Mouse (Mus musculus) left cerebral cortex, adult 9 months (tissue): ENCODE results near the gene Gm10471.
"Not testable (repeated sequence)": the region's sequence is repeated elsewhere in the genome, so short reads cannot be mapped to it uniquely, and the experiment has no call there.

Experiments
- DNase-seq, 2 experiments: peaks; one replicate each; pipeline ENCODE4 v3.0.0; 2022; ENCODE audit warnings: low spot score in 2 of 2

Gene Gm10471

DNA sequence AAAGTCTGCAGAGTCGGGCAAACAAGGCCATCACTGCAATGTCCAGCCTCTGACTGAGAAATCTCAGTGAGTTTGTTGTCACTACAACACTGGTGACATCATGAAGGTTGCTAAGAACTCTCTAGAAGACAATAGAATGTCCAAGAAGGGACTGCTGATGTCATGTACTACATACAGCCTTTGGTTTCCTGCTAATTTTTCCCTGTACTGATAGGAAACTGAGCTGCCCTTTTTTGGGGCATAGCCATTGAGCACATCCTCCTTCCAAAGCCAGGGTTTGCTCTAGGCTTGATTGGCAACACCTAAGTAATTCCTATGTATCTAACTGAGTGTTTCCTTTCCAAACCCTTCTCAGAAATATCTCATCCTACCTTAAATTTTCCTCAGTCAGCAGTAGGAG lies at the start of gene Gm10471:
Gene Gm10471 (minus strand): TSS at position 101 of the 400 bp plus-strand sequence.
- DNase-seq: not testable (repeated sequence)

DNA sequence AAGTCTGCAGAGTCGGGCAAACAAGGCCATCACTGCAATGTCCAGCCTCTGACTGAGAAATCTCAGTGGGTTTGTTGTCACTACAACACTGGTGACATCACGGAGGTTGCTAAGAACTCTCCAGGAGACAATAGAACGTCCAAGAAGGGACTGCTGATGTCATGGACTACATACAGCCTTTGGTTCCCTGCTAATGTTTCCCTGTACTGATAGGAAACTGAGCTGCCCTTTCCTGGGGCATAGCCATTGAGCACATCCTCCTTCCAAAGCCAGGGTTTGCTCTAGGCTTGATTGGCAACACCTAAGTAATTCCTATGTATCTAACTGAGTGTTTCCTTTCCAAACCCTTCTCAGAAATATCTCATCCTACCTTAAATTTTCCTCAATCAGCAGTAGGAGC lies 32.2 kb upstream of the Gm10471 start, which contains the start of gene Gm10220:
Gene Gm10220 (minus strand): TSS at position 101 of the 400 bp plus-strand sequence.
- DNase-seq: not testable (repeated sequence)

DNA sequence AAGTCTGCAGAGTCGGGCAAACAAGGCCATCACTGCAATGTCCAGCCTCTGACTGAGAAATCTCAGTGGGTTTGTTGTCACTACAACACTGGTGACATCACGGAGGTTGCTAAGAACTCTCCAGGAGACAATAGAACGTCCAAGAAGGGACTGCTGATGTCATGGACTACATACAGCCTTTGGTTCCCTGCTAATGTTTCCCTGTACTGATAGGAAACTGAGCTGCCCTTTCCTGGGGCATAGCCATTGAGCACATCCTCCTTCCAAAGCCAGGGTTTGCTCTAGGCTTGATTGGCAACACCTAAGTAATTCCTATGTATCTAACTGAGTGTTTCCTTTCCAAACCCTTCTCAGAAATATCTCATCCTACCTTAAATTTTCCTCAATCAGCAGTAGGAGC lies 16.2 kb upstream of the Gm10471 start, which contains the start of gene 5031410I06Rik:
Gene 5031410I06Rik (minus strand): TSS at position 101 of the 400 bp plus-strand sequence.
- DNase-seq: not testable (repeated sequence)

DNA sequence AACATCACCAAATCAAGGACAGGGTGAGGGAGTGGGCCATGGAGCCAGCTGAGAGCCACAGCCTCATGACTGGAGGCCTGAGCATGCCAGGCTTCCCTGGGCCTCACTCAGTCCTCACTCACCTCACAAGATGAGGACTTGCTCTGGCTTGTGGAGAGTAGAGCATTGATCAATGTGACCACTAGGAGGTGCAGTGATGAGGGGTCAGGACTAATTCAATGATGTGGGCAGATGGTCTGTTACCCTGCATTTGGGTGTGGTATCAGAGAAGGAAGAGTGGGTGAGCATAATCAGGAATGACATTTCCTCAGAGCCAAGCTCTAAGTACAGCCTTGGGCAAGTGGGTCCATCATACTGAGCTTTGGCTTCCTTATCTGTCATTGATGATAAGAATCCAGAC lies 10.1 kb downstream of the Gm10471 start:
- DNase-seq: not testable (repeated sequence)

DNA sequence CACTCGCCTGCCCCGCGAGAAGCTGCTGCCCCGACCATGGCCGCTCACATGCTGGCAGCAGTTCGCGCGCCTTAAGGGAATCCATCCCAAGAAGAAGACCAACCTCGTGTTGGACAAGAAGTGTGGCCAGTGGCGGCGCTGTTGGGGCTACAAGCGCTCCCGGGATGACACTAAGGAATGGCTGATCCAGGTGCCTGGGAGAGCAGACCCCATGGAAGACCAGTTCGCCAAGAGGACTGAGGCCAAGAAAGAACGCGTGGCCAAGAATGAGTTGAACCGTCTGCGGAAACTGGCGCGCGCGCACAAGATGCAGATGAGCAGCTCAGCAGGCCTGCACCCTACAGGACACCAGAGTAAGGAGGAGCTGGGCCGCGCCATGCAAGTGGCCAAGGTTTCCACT lies 18.4 kb downstream of the Gm10471 start:
- DNase-seq: no peak

DNA sequence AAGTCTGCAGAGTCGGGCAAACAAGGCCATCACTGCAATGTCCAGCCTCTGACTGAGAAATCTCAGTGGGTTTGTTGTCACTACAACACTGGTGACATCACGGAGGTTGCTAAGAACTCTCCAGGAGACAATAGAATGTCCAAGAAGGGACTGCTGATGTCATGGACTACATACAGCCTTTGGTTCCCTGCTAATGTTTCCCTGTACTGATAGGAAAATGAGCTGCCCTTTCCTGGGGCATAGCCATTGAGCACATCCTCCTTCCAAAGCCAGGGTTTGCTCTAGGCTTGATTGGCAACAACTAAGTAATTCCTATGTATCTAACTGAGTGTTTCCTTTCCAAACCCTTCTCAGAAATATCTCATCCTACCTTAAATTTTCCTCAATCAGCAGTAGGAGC lies 30.6 kb downstream of the Gm10471 start, which contains the start of gene Gm7347:
Gene Gm7347 (minus strand): TSS at position 101 of the 400 bp plus-strand sequence.
- DNase-seq: not testable (repeated sequence)

DNA sequence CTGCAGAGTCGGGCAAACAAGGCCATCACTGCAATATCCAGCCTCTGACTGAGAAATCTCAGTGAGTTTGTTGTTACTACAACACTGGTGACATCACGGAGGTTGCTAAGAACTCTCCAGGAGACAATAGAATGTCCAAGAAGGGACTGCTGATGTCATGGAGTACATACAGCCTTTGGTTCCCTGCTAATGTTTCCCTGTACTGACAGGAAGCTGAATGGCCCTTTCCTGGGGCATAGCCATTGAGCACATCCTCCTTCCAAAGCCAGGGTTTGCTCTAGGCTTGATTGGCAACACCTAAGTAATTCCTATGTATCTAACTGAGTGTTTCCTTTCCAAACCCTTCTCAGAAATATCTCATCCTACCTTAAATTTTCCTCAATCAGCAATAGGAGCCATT lies 49.6 kb downstream of the Gm10471 start, which contains the start of gene Speer4a:
Gene Speer4a (minus strand): TSS at position 101 of the 400 bp plus-strand sequence.
- not testable (repeated sequence) for DNase-seq
